Mouse (Mus musculus) adrenal gland (tissue): ENCODE measurements around the gene Ncf2.
"Not testable (repeated sequence)": the region's sequence is repeated elsewhere in the genome, so short reads cannot be mapped to it uniquely, and the experiment has no call there.

ENCODE experiments used
- intact Hi-C: fragments of 180-260 bp; cut with DNase I; formaldehyde crosslinking; loops from one replicate; pipeline ENCODE4 v1.15.1; 2025
- long read RNA-seq, 2 experiments: library from polyadenylated mRNA; unstranded; transcript quantifications; one replicate each; pipeline ENCODE4 v2.0.0; 2020; ENCODE audit warnings: borderline replicate concordance in 1 of 2; ENCODE audit not compliant: insufficient replicate concordance in 1 of 2

The Ncf2 gene
- long read RNA-seq, experiment 1, partial matches to known transcripts = 2 of 6 reads
- long read RNA-seq, experiment 1, other reads (novel, unspliced or antisense) = 0 of 6 reads
- long read RNA-seq, experiment 2, partial matches to known transcripts = 1 of 2 reads
- long read RNA-seq, experiment 2, other reads (novel, unspliced or antisense) = 0 of 2 reads

GRCm38 (mm10) chr1:152799897-152800296 lies at the start of gene Ncf2:
TSS of gene Ncf2 (plus strand) at chr1:152800194.
- intact Hi-C loops = no loop called here

GRCm38 (mm10) chr1:152750312-152750965 lies 49.6 kb upstream of the Ncf2 start, which contains the start of gene Apobec4:
TSS of gene Apobec4 (plus strand) at chr1:152750551.
- intact Hi-C loops = no loop called here

- intact Hi-C loops = no loop called here
Observed at GRCm38 (mm10) chr1:152761791-152762190, 38.2 kb upstream of the Ncf2 start.

GRCm38 (mm10) chr1:152766032-152766772 lies 33.8 kb upstream of the Ncf2 start, which contains the start of the genes Rgl1 and Arpc5:
TSS of gene Rgl1 (minus strand) at chr1:152766351.
TSS of gene Arpc5 (plus strand) at chr1:152766542.
- intact Hi-C loops = no loop called here

- intact Hi-C loops = no loop called here
Observed at GRCm38 (mm10) chr1:152766804-152767748, 32.9 kb upstream of the Ncf2 start.

- intact Hi-C loops = no loop called here
Observed at GRCm38 (mm10) chr1:152767749-152768488, 32.1 kb upstream of the Ncf2 start.

- intact Hi-C loops = no loop called here
Observed at GRCm38 (mm10) chr1:152771016-152771415, 29.0 kb upstream of the Ncf2 start.

GRCm38 (mm10) chr1:152774601-152775000 lies 25.4 kb upstream of the Ncf2 start:
- intact Hi-C loops = not testable (repeated sequence)

GRCm38 (mm10) chr1:152779071-152779737 lies 20.8 kb upstream of the Ncf2 start:
- intact Hi-C loops = no loop called here

- intact Hi-C loops = no loop called here
Observed at GRCm38 (mm10) chr1:152784620-152785019, 15.4 kb upstream of the Ncf2 start.

GRCm38 (mm10) chr1:152785446-152785845 lies 14.5 kb upstream of the Ncf2 start:
- intact Hi-C loops = not testable (repeated sequence)

- intact Hi-C loops = no loop called here
Observed at GRCm38 (mm10) chr1:152786953-152787352, 13.0 kb upstream of the Ncf2 start.

- intact Hi-C loops = no loop called here
Observed at GRCm38 (mm10) chr1:152788121-152788660, 11.8 kb upstream of the Ncf2 start.

GRCm38 (mm10) chr1:152790254-152790653 lies 9.7 kb upstream of the Ncf2 start:
- intact Hi-C loops = loop anchor here (5.0 kb wide), 1 partner anchor 117 kb away; no protein-coding TSS in a partner anchor

GRCm38 (mm10) chr1:152790821-152791220 lies 9.2 kb upstream of the Ncf2 start:
- intact Hi-C loops = loop anchor here (5.0 kb wide), 1 partner anchor 116 kb away; no protein-coding TSS in a partner anchor

- intact Hi-C loops = loop anchor here (5.0 kb wide), 1 partner anchor 116 kb away; no protein-coding TSS in a partner anchor
Observed at GRCm38 (mm10) chr1:152791269-152791668, 8.7 kb upstream of the Ncf2 start.

- intact Hi-C loops = loop anchor here (5.0 kb wide), 1 partner anchor 114 kb away; no protein-coding TSS in a partner anchor
Observed at GRCm38 (mm10) chr1:152792736-152793494, 7.1 kb upstream of the Ncf2 start.

- intact Hi-C loops = loop anchor here (5.0 kb wide), 1 partner anchor 114 kb away; no protein-coding TSS in a partner anchor
Observed at GRCm38 (mm10) chr1:152793495-152794130, 6.4 kb upstream of the Ncf2 start.
